Mouse (Mus musculus) layer of hippocampus, adult 11-12 months (tissue): Measurements from ENCODE around the gene Fam184a.
"Not testable (repeated sequence)": the region's sequence is repeated elsewhere in the genome, so short reads cannot be mapped to it uniquely, and the experiment has no call there.

ENCODE experiments used
- DNase-seq: peaks from one replicate; pipeline ENCODE4 v3.0.0; 2022; ENCODE audit warnings: low spot score

The Fam184a gene

DNA sequence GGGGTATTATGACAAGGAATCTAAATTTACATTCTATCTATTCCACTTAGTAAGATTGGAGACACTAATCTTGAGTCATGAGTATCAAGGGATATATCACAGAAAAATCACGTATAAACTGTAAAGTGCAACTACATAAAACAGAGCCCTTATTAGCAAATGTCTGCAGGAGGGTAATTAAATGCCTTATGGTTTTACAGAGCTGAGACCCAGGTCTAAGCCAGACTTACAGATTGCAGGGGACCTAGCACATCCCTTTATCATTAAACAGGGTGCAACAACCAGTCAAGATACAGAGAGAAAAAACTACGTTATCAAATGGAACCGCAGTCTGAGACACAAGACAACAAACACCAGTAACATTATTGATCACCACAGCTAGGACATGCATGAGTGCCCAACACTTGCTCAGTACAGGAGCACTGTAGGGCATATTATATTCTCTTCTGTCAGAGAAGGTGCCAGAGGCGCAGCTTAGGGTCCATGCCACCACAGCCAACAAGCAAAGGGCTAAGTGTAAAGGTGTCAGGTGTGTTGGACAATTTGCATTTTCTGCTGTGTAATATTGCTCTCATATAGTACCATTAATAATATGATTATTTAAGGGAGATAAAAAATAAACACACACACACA, 61.9 kb downstream of the Fam184a start:
- no peak for DNase-seq

DNA sequence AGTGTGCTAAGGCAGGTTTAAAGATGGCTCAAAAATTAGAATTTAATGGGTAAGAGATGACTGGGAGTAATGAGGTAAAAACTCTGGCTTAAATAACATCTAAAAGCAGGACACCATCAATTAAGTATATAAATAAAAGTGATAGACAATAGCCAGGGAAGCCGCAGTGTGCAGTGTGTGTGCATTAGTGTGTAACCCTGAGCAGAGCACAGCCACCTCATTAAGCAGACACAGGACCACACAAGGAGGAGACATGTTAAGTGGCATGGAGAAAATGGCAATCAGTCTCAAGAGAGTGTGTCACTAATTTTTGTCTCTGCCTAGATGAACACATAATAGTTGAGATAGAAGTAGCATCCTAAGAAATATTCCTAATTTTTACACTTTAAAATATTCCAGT, 62.4 kb downstream of the Fam184a start:
- DNase-seq, result no peak

- no peak for DNase-seq
Observed at GRCm38 (mm10) chr10:53687888-53688287, 63.0 kb downstream of the Fam184a start.

GRCm38 (mm10) chr10:53685806-53686205, 65.1 kb downstream of the Fam184a start:
- no peak for DNase-seq

GRCm38 (mm10) chr10:53683226-53683625, 67.7 kb downstream of the Fam184a start:
- no peak for DNase-seq

DNA sequence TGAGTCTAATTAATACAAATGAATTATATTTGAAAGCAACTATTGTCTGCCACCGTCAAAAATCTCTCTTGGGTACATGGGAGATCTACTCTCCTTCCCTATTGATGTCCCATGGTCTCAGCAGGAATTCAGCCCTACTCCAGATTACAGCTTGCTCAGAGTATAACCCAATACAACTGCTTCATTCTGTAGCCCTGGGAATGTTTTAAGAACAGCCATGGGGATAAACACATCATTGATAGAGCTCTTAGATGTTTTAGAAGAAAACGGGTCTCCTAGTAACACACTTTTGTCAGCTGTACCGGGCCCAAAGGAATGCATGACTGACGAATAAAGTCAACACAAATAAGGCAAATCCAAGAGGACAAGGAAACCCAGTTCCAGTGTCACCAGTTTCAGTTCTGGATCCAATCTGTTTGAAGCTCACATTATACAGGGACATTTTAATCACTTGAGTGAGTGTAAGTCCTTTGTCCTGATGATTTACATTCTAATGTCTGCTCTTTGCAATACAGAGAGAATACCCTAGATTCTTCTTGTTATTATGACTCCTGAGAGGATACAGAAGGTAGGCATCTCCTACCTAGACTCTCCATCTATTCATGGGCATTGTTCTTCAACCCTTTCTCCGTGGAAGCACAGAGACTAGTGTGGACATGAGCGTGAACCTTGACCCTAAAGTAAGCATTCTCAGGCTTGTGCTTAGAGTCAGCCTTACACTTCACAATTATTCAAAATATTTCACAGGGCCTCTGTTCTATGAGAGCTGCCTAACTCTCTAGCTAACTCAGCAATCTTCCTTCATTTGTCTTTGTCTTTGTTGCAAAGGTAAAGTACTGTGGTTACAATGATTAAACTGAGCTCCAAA, 71.0 kb downstream of the Fam184a start:
- no peak for DNase-seq

DNA sequence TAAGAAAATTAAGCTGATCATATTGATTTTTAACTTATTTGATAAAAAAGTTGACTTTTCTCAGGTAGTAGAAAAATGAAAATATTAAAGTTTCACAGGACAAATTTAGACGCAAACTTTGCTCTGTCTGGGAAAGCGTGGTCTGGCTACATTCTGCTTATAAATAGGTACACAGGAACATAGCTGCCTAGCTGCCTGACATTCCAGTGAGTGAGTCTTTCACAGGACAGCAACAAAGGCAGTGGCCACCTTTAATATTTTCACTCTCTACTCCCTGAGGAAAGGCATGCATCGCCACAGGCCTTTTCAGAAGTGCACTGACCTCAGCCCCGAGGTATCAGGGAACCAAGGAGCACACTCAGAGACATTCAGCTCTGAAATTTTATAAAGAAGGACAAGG, 89.1 kb downstream of the Fam184a start:
- DNase-seq, result no peak

DNA sequence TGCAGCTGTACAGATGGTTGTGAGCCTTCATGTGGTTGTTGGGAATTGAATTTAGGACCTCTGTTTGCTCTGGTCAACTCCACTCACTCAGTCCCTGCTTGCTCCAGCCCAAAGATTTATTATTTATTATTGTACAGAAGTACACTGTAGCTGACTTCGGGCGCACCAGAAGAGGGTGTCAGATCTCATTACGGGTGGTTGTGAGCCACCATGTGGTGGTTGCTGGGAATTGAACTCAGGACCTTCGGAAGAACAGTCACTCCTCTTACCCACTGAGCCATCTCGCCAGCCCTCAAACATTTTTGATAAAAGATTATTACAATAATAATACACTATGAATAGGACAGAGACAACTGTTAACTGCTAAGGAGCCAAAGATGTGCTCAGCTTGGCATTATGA, 96.7 kb downstream of the Fam184a start:
- DNase-seq, result not testable (repeated sequence)

DNA sequence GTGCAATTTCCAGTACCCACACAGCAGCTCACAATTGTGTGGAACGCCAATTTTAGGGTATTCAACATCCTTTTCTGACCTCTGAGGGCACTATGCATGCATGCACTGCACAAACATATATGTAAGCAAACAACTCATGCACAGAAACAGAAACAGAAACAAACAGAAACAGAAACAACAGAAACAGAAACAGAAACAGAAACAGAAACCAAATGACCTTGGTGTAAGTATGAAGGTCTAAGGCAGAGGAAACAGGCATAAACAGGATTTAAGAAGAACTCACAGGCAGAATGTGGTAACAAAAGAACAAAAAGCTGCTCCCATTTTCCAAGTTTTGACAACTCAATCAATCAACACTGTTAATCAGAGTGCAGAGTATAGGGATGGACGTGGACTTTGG, 100.2 kb downstream of the Fam184a start:
- no peak for DNase-seq

- peak; percentile 39 for DNase-seq
Observed at GRCm38 (mm10) chr10:53641507-53641906, 109.4 kb downstream of the Fam184a start.

- no peak for DNase-seq
Observed at GRCm38 (mm10) chr10:53635246-53635971, 115.5 kb downstream of the Fam184a start.

GRCm38 (mm10) chr10:53634160-53634559, 116.8 kb downstream of the Fam184a start:
- no peak for DNase-seq

- not testable (repeated sequence) for DNase-seq
Observed at GRCm38 (mm10) chr10:53630339-53630738, 120.6 kb downstream of the Fam184a start, which contains the start of gene Mcm9. Gene Mcm9 (minus strand): TSS chr10:53630439.

- peak; percentile 96 for DNase-seq
Observed at GRCm38 (mm10) chr10:53629918-53630250, 121.0 kb downstream of the Fam184a start.

GRCm38 (mm10) chr10:53629247-53629917, 121.5 kb downstream of the Fam184a start:
- DNase-seq, result peak; percentile 91

GRCm38 (mm10) chr10:53615850-53616616, 134.9 kb downstream of the Fam184a start:
- no peak for DNase-seq

- no peak for DNase-seq
Observed at GRCm38 (mm10) chr10:53613955-53614354, 137.0 kb downstream of the Fam184a start.

- DNase-seq, result peak; percentile 67
Observed at GRCm38 (mm10) chr10:53612172-53612571, 138.8 kb downstream of the Fam184a start.

- DNase-seq, result no peak
Observed at GRCm38 (mm10) chr10:53608274-53608673, 142.6 kb downstream of the Fam184a start.

DNA sequence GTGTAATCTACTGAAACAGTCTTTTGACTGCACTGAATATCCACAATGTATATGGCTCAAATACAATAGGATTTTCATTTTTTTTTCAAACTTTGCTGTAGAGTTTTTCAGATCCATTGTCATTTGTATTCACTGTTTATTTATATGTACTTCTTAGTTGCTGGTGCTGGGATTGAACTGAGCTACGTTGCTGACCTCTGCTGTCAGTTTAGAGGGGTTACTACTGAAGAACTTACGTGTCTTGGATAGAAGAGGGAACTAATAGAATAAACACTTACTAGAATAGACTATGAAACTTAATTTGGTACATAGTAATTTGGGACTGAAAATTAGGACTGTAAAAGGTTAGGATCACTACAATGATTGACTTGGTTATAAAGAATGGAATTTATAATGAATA, 145.6 kb downstream of the Fam184a start:
- DNase-seq, result no peak

DNA sequence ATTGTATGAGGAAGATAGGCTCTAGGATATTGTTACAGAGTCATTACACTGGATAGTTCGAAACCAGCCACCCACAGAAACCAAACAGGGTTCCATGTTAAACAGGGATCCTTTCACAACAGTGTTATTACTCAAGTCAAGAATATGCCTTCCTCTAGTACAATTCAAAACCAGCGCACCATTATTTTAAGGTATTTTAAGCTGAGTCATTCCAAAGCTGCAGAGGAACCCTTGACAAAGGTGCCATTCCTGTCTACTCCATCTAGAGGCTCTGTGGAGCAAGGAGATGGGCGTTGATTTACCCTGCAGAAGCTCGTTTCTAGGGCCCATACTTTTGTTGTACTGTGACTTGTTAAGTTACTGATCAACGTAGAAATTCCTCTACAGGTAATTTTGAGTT, 152.1 kb downstream of the Fam184a start:
- no peak for DNase-seq
